Mouse (Mus musculus) kidney, adult 2 months (tissue): ENCODE measurements at regions not wholly inside any gene's neighbourhood (a gene's known extent, or its start where the extent isn't known, plus 50 kb on each side); places are given as distances from the start of the nearest gene placed in this dataset.
A peak's percentile ranks its signal among the peaks of the same experiment; 100 is the strongest.

Source experiments
- DNase-seq: peaks from one replicate; pipeline ENCODE4 v3.0.0; 2021
- H3K27ac ChIP-seq: fragments of 200-500 bp; 2 replicates; pipeline ENCODE4 v1.5.1; 2012; ENCODE audit warnings: low read depth, low read length, control low read depth, inconsistent platforms; ENCODE audit not compliant: insufficient read depth
- H3K27me3 ChIP-seq: fragments of 200-500 bp; replicated peaks from 2 replicates; pipeline ENCODE4 v1.6.1; 2012; ENCODE audit warnings: mild to moderate bottlenecking, moderate library complexity, low read length, inconsistent platforms; ENCODE audit not compliant: control insufficient read depth, insufficient read depth
- H3K36me3 ChIP-seq: fragments of 200-500 bp; 2 replicates; pipeline ENCODE4 v1.6.1; 2012; ENCODE audit warnings: mild to moderate bottlenecking, moderate library complexity, low read length, inconsistent platforms; ENCODE audit not compliant: control insufficient read depth, insufficient read depth
- H3K4me1 ChIP-seq: fragments of 200-500 bp; 2 replicates; pipeline ENCODE4 v1.6.1; 2011; ENCODE audit warnings: low read length; ENCODE audit not compliant: control insufficient read depth, insufficient read depth
- H3K4me3 ChIP-seq: fragments of 200-500 bp; 2 replicates; pipeline ENCODE4 v1.5.1; 2011; ENCODE audit warnings: mild to moderate bottlenecking, low read depth, low read length, control low read depth; ENCODE audit not compliant: insufficient read depth
- CTCF ChIP-seq: fragments of 200-500 bp; conservative IDR thresholded peaks from 2 replicates; pipeline ENCODE4 v1.5.1; 2011; ENCODE audit warnings: low read depth, mild to moderate bottlenecking, control low read depth, low read length, moderate library complexity, mixed read lengths; ENCODE audit not compliant: insufficient read depth, insufficient read length
- POLR2A ChIP-seq: fragments of 200-500 bp; IDR thresholded peaks from one replicate; pipeline ENCODE4 v1.6.1; 2011; ENCODE audit warnings: low read depth, low read length, control low read depth
- WGBS: fragments of 180-500 bp; shearing (Covaris S2); methylation state at CpG from one replicate; pipeline ENCODE4 v1.1.7; 2018; 5-methylcytosine and 5-hydroxymethylcytosine counted together

DNA sequence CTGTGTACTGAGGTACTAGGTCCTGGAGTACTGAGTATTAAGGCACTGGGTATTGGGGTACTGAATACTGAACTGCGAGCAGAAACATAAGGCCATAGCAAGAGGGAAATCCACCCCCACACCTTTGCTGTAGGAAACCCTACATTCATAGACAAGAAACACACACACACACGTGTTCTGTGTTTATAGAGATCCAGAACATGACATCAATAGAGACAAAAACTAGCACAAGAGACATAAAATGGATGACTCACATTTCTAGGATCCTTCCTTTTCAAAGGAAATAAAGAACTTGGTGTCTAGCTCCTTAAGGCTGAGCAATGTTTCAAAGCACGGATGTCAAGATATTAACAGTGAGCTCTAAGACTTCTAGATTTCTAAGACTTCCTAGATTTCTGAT lies 49.9 kb upstream of the Nepro start:
- Histone ChIP-seq H3K27ac (no peak overlapping the region), H3K4me3 (no peak overlapping the region), H3K4me1 (no peaks in the 10 kb centered on the region), H3K36me3 (no peaks in the 10 kb centered on the region), H3K27me3 (no peaks in the 10 kb centered on the region; the same call in 1 of the 2 replicates)
- DNase-seq: no peak
- 97% methylated on average over 3 of the region's 3 CpGs for WGBS
- TF ChIP-seq CTCF (no peak), POLR2A (no peak)

DNA sequence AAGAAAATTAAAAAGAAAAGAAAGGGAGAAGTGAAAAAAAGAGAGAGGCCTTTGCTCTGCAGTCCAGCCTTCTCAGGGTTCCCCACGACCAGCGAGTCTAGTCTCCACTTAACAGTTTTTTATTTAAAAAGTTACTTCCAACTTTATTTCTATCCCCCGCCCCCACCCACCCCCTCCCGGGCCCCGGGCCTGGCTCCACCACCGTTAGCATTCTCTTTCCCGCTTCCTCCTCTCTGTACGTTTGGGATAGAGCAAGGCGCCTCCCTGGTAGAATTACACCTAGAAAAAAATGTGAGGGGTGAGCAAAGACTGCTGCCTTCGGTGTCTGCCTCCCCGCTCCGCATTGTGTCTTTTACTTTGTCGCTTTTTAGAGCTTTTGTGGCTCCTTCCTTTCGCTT lies 51.7 kb upstream of the Nepro start:
- H3K4me1 ChIP-seq: no peaks in the 10 kb centered on the region
- H3K4me3 ChIP-seq: peak overlapping the region; percentile 10; the same call in 1 of the 2 replicates
- H3K36me3 ChIP-seq: no peaks in the 10 kb centered on the region
- no peak overlapping the region for H3K27ac ChIP-seq
- H3K27me3 ChIP-seq: no peaks in the 10 kb centered on the region; the same call in 1 of the 2 replicates
- TF ChIP-seq CTCF: no peak
- TF ChIP-seq POLR2A: no peak
- no peak for DNase-seq
- 30% methylated on average over 14 of the region's 14 CpGs for WGBS

DNA sequence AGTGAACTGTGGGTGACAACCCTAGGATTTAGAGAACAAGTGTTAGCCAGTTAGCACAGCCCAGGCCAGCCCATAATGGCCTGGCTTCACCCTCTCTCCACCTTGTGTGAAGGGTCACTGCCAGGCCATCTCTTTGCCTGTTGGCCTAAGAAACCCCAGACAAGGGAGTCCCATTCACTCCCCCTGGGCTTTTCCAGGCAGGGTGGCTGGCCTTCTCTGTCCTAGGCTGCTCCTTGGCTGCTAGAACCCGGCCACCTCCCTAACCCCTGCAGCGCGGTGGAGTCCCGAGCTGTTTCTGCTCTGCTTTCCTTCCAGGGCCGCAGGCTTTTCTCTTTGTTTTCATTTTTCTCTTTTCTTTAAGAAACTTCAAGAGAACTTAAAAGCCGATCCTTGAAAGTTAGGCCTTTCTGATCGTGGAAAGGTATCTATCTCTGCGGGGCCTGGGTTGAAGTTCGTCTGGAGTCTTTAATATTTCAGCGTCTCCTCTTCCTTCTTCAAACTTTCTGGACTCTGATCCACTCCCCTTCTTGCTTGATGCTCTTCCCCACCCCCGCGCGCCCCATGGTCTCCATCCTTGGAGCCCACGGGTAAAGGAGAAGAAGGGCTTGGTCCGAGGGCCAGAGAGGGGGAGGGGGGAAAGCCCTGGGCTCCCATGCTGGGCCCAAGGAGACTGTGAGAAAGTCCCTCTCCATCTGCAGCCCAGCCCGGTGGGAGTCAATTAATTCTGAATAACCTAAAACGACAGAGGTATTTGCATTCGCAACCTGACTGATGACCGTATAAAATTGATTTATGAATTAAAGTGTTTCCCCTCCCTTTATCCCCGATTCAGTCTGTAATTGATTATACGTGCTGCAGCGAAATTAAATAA lies 52.3 kb upstream of the Nepro start:
- no peaks in the 10 kb centered on the region; the same call in 1 of the 2 replicates for H3K27me3 ChIP-seq
- no peak overlapping the region for H3K4me3 ChIP-seq
- no peak for TF ChIP-seq POLR2A
- no peak for TF ChIP-seq CTCF
- H3K36me3 ChIP-seq: no peaks in the 10 kb centered on the region
- no peak overlapping the region for H3K27ac ChIP-seq
- DNase-seq: no peak
- WGBS: 52% methylated on average over 22 of the region's 22 CpGs
- H3K4me1 ChIP-seq: no peaks in the 10 kb centered on the region

DNA sequence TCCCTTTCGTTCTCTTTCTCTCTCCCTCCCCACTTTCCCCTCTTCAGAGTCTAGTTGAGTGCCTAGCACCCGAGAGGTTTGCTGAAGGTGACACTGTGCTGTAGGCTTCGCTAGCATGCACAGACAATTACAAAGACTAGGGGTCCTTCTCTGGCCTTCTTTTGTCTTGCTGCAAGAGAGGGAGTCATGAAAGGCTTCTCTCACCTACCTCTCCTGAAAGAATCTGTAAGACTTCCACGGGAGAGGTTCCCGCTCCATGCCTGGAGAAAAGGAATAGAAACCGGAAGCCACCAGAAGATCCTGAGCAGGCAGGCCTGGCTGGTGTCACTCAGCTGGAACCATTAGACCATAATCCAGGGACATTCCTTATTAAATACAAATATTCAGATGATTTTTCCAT lies 56.0 kb upstream of the Nepro start:
- no peak for DNase-seq
- H3K27ac ChIP-seq: no peak overlapping the region
- H3K36me3 ChIP-seq: no peaks in the 10 kb centered on the region
- TF ChIP-seq POLR2A (no peak), CTCF (no peak)
- WGBS: 90% methylated on average over 6 of the region's 6 CpGs
- H3K4me3 ChIP-seq: no peak overlapping the region
- H3K4me1 ChIP-seq: no peaks in the 10 kb centered on the region; the same call in 1 of the 2 replicates
- no peaks in the 10 kb centered on the region; the same call in 1 of the 2 replicates for H3K27me3 ChIP-seq

DNA sequence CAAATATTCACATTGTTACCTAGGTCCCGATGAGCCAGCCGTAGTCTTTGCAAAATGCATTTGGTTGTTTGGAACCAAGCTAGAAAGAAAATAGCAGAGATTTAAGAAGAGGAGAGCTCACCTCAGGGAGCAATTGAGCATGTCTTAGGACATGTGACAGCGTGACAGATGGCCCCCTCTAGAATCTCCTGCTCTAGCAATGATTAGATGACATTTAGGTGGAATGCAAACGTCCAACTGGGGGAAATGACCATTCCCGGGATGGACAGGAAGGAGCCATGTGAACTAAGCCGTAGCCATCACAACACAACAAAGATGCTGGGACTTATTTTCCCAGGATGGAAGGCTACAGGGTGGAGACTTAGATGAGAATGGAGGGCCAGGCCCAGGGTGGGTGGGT lies 57.0 kb upstream of the Nepro start:
- no peaks in the 10 kb centered on the region; the same call in 1 of the 2 replicates for H3K4me1 ChIP-seq
- no peak for DNase-seq
- TF ChIP-seq CTCF: no peak
- TF ChIP-seq POLR2A: no peak
- no peaks in the 10 kb centered on the region for H3K36me3 ChIP-seq
- 56% methylated on average over 6 of the region's 6 CpGs for WGBS
- H3K27ac ChIP-seq: no peak overlapping the region
- H3K27me3 ChIP-seq: no peaks in the 10 kb centered on the region
- H3K4me3 ChIP-seq: no peak overlapping the region

DNA sequence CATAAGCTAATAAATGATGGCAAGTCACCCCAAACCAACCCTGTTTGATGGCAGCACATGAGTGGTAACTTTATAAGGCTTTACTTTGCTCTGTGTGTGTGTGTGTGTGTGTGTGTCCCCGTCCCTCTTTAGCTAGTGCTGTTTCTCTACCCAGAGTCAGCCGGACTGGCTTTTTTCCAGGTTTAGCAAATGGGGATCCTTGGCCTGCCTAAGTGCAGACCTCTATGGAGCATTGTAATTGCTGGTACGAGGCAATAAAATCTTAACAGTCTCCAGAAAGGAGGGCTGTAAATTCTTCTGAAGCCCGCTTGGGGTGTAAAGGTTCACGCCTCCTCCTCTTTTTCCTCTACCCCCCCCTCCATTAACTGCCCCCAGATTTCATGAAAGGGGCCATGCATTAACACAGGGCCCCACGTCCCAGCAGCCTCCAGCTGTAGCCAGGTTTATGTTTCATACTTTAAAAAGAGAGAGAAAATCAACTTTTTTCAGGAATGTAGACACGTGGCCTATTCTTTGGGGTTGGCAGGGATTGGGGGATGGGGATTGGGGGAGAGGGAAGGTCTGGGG lies 57.6 kb upstream of the Nepro start:
- H3K36me3 ChIP-seq: no peaks in the 10 kb centered on the region
- H3K4me1 ChIP-seq: no peaks in the 10 kb centered on the region; the same call in 1 of the 2 replicates
- no peaks in the 10 kb centered on the region for H3K27me3 ChIP-seq
- no peak overlapping the region for H3K4me3 ChIP-seq
- WGBS: 67% methylated on average over 7 of the region's 7 CpGs
- no peak overlapping the region for H3K27ac ChIP-seq
- DNase-seq: peak; percentile 18
- TF ChIP-seq POLR2A: no peak
- TF ChIP-seq CTCF: no peak

DNA sequence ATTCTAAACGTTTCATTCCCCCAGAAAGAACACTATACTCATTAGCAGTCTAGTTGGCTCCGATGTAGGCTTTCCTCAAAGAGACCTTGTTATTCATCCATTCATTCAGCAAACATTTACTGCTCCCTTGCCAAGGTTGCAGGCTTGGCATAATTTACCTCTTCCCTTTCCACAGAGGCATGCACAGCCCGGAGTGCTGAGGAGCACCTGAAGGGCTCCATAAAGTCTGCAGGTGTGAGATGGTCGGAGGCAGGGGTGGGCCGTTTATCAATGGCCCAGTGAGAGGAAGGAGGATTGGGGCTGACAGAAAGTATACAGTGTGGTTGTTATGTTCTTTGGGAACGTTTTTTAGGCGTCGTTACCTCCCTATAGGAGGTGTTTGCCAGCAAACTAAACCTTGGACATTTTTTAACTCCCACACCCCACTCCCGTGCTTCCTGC lies 58.6 kb upstream of the Nepro start:
- Histone ChIP-seq H3K36me3 (no peaks in the 10 kb centered on the region), H3K4me1 (no peaks in the 10 kb centered on the region; the same call in 1 of the 2 replicates), H3K27ac (no peak overlapping the region), H3K27me3 (no peaks in the 10 kb centered on the region), H3K4me3 (no peak overlapping the region)
- DNase-seq: peak; percentile 49
- no peak for TF ChIP-seq POLR2A
- TF ChIP-seq CTCF: no peak
- WGBS: 30% methylated on average over 9 of the region's 9 CpGs
